Mouse (Mus musculus) kidney, adult 18-20 months (tissue): ENCODE results near the gene Gins1.
A peak's percentile ranks its signal among the peaks of the same experiment; 100 is the strongest.
"Not testable (repeated sequence)": the region's sequence is repeated elsewhere in the genome, so short reads cannot be mapped to it uniquely, and the experiment has no call there.

Experiments used
- DNase-seq: peaks from one replicate; pipeline ENCODE4 v3.0.0; 2021

Gins1 gene

GRCm38 (mm10) chr2:150904936-150905450 is at the start of gene Gins1:
Gins1 (plus strand) TSS chr2:150905400.
- no peak for DNase-seq

- DNase-seq: peak; percentile 38
These were observed 46.3 kb upstream of the Gins1 start for GRCm38 (mm10) chr2:150858724-150859487.

GRCm38 (mm10) chr2:150859709-150860470 is 45.3 kb upstream of the Gins1 start:
- DNase-seq: no peak

- no peak for DNase-seq
These were observed 44.1 kb upstream of the Gins1 start for GRCm38 (mm10) chr2:150861128-150861527.

GRCm38 (mm10) chr2:150867021-150867420 is 38.2 kb upstream of the Gins1 start:
- DNase-seq: no peak

GRCm38 (mm10) chr2:150869446-150869845 is 35.8 kb upstream of the Gins1 start:
- no peak for DNase-seq

- DNase-seq: no peak
These were observed 30.7 kb upstream of the Gins1 start for GRCm38 (mm10) chr2:150874508-150874907.

- no peak for DNase-seq
These were observed 30.0 kb upstream of the Gins1 start for GRCm38 (mm10) chr2:150875226-150875625.

GRCm38 (mm10) chr2:150877561-150877960 is 27.6 kb upstream of the Gins1 start:
- DNase-seq: peak; percentile 36

GRCm38 (mm10) chr2:150884075-150884778 is 21.0 kb upstream of the Gins1 start:
- DNase-seq: no peak

GRCm38 (mm10) chr2:150884779-150885110 is 20.5 kb upstream of the Gins1 start:
- DNase-seq: no peak

- DNase-seq: no peak
These were observed 19.4 kb upstream of the Gins1 start for GRCm38 (mm10) chr2:150885814-150886213.

- DNase-seq: no peak
These were observed 18.9 kb upstream of the Gins1 start for GRCm38 (mm10) chr2:150886315-150886714.

GRCm38 (mm10) chr2:150887370-150887769 is 17.8 kb upstream of the Gins1 start:
- no peak for DNase-seq

- no peak for DNase-seq
These were observed 10.5 kb upstream of the Gins1 start for GRCm38 (mm10) chr2:150894617-150895267.

- no peak for DNase-seq
These were observed 9.4 kb upstream of the Gins1 start for GRCm38 (mm10) chr2:150895691-150896252.

- no peak for DNase-seq
These were observed 4.9 kb upstream of the Gins1 start for GRCm38 (mm10) chr2:150900341-150900740.

GRCm38 (mm10) chr2:150902347-150902746 is 2.9 kb upstream of the Gins1 start:
- DNase-seq: no peak

GRCm38 (mm10) chr2:150904272-150904935 is 796 bp upstream of the Gins1 start, which contains the start of gene Abhd12:
Abhd12 (minus strand) TSS chr2:150904741.
- DNase-seq: peak; percentile 99

GRCm38 (mm10) chr2:150908881-150909280 is 3.7 kb downstream of the Gins1 start:
- DNase-seq: not testable (repeated sequence)

GRCm38 (mm10) chr2:150909429-150910039 is 4.3 kb downstream of the Gins1 start:
- DNase-seq: peak; percentile 98
